Mouse (Mus musculus): ENCODE data around the gene Nudt3. TPM values are rescaled to one million over a fixed set of nuclear protein-coding genes. Genes with fewer than 3 reads are reported as not detected.
A peak's percentile ranks its signal among the peaks of the same experiment; 100 is the strongest.

Gene Nudt3
- polyA plus RNA-seq, 1 experiment from 2014 or later, result 23.2 TPM

DNA sequence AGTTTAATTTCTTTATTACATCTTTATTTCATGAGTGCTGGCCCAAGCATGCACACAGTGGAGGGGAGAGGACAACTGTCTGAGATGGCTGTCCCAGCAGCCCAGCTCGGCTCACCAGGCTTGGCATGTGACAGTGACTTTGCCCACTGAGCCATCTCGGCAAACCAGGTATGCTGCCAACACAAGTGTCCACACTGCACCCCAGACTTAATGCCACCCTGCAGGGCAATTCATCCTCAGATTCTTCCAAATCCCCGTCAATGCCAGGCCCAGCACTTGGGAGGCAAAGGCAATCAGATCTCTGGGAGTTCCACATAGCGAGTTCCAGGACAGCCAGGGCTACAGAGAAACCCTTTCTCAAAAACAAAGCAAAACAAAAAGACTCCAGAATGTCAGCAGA is 10.3 kb downstream of the Nudt3 start:
- Histone ChIP-seq H3K36me3 (replicated peaks) (peaks cover 18% of the 10 kb centered on the region), H3K4me1 (replicated peaks) (peaks cover 34% of the 10 kb centered on the region), H3K4me3 (replicated peaks) (no peak overlapping the region), H3K27ac (replicated peaks) (no peak overlapping the region), H3K4me2 (no peak overlapping the region), H3K9me3 (replicated peaks) (no peaks in the 10 kb centered on the region), H3K27me3 (no peaks in the 10 kb centered on the region), H3K9ac (no peak overlapping the region)
- 71% methylated on average over 4 of the region's 4 CpGs for WGBS (ENCODE audit: insufficient replicate concordance)
- ATAC-seq (ENCODE audit: insufficient read depth), result no peak

GRCm38 (mm10) chr17:27611994-27612393 is 11.3 kb downstream of the Nudt3 start:
- no peak overlapping the region for H3K4me3 ChIP-seq (replicated peaks)
- H3K27ac ChIP-seq (replicated peaks), result no peak overlapping the region
- peaks cover 13% of the 10 kb centered on the region; the same call in 1 of the 2 replicates for H3K36me3 ChIP-seq (replicated peaks)
- 61% methylated on average over 5 of the region's 5 CpGs for WGBS (ENCODE audit: insufficient replicate concordance)
- no peaks in the 10 kb centered on the region for H3K27me3 ChIP-seq
- no peak overlapping the region for H3K9ac ChIP-seq
- ATAC-seq (ENCODE audit: insufficient read depth), result no peak
- H3K9me3 ChIP-seq (replicated peaks), result no peaks in the 10 kb centered on the region
- no peak overlapping the region for H3K4me2 ChIP-seq
- H3K4me1 ChIP-seq (replicated peaks), result peaks cover 34% of the 10 kb centered on the region

DNA sequence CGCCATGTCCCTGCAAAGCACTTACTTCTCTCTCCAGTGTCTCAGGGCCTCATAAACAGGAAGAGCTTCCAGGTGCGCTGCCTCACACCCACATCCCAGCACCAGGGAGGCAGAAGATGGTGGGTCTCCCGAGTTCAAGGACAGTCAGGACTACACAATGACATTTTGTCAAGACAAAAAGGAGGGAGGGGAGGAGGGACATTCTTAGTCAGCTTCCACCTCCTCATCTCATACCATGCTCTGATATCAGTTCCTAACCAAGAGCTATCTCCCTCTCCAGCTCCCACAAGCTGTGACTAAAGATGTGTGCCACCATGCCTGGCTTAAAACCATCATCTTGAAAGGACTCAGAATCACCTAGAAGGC is 11.8 kb downstream of the Nudt3 start:
- H3K27me3 ChIP-seq, result no peaks in the 10 kb centered on the region
- no peak overlapping the region for H3K4me2 ChIP-seq
- WGBS (ENCODE audit: insufficient replicate concordance), result 33% methylated on average over 3 of the region's 3 CpGs
- no peak for ATAC-seq (ENCODE audit: insufficient read depth)
- peaks cover 34% of the 10 kb centered on the region for H3K4me1 ChIP-seq (replicated peaks)
- no peaks in the 10 kb centered on the region for H3K9me3 ChIP-seq (replicated peaks)
- no peak overlapping the region for H3K9ac ChIP-seq
- H3K36me3 ChIP-seq (replicated peaks), result peaks cover 10% of the 10 kb centered on the region; the same call in 1 of the 2 replicates
- no peak overlapping the region for H3K4me3 ChIP-seq (replicated peaks)
- H3K27ac ChIP-seq (replicated peaks), result no peak overlapping the region

GRCm38 (mm10) chr17:27610679-27611518 is 12.4 kb downstream of the Nudt3 start:
- Histone ChIP-seq H3K4me3 (replicated peaks) (no peak overlapping the region), H3K36me3 (replicated peaks) (peaks cover 10% of the 10 kb centered on the region; the same call in 1 of the 2 replicates), H3K4me1 (replicated peaks) (peaks cover 34% of the 10 kb centered on the region), H3K9ac (no peak overlapping the region), H3K9me3 (replicated peaks) (no peaks in the 10 kb centered on the region), H3K27ac (replicated peaks) (no peak overlapping the region), H3K4me2 (no peak overlapping the region), H3K27me3 (no peaks in the 10 kb centered on the region)
- ATAC-seq (ENCODE audit: insufficient read depth), result no peak
- 33% methylated on average over 10 of the region's 10 CpGs for WGBS (ENCODE audit: insufficient replicate concordance)

DNA sequence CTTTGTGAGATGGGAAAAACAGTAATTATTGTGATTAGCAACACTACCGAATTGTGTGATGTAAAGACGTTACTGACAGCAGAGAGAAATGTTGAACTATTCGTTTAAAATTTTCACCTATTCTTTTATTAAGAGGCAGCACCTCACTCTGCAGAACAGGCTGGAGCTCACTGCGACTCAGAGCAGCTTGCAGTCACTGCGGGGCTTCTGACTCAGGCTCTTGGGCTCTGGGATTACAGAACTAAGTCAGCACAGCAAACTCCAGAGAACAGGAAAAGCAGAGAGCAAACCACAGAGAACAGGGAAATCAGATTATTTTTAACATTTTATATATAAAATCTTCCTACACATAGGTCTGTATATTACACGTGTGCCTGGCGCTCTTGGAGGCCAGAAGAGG is 13.7 kb downstream of the Nudt3 start:
- Histone ChIP-seq H3K9me3 (replicated peaks) (no peaks in the 10 kb centered on the region), H3K27me3 (no peaks in the 10 kb centered on the region), H3K9ac (no peak overlapping the region), H3K4me3 (replicated peaks) (no peak overlapping the region), H3K36me3 (replicated peaks) (peaks cover 10% of the 10 kb centered on the region; the same call in 1 of the 2 replicates), H3K4me2 (no peak overlapping the region), H3K4me1 (replicated peaks) (peaks cover 40% of the 10 kb centered on the region), H3K27ac (replicated peaks) (no peak overlapping the region)
- 79% methylated on average over 7 of the region's 7 CpGs for WGBS (ENCODE audit: insufficient replicate concordance)
- no peak for ATAC-seq (ENCODE audit: insufficient read depth)

DNA sequence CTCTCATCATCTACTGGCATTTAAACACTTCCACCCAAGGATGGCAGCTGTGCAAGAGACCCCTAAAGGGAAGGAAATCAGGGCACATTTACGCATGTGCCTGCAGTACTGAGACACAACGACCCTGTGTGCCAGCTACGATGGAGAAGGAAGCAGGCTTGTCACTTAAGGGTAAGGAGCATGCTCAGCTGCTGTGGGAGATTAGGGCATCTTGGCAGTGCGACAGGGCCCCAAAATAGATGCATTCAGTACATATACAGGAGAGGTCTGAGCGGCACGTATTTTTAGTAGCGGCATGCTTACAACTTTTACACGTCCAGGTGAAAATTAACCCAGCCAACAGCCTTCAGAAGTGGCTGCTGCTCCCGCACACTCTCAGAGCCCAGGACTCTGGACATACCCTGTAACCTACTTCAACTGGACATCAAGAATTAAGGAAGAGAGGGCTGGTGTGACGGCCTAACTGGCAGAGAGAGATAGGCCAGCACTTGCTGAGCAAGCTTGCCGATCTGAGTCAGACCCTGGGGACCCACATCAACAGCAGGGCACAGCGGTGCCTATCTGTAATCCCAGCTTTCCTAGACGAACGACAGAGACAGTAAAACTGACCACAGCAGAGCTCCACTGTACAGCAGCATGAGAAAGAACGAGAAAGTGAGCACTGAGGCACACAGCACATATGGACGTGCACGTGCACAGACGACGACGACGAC is 19.6 kb downstream of the Nudt3 start:
- Histone ChIP-seq H3K27ac (replicated peaks) (peak overlapping the region; percentile 57; the same call in 1 of the 2 replicates), H3K4me3 (replicated peaks) (no peak overlapping the region), H3K9me3 (replicated peaks) (no peaks in the 10 kb centered on the region), H3K9ac (no peak overlapping the region), H3K36me3 (replicated peaks) (peaks cover 6% of the 10 kb centered on the region; the same call in 1 of the 2 replicates), H3K4me2 (peak overlapping the region; percentile 13; the same call in 1 of the 2 replicates), H3K4me1 (replicated peaks) (peaks cover 44% of the 10 kb centered on the region), H3K27me3 (no peaks in the 10 kb centered on the region)
- WGBS (ENCODE audit: insufficient replicate concordance), result 35% methylated on average over 21 of the region's 21 CpGs
- peak; percentile 82 for ATAC-seq (ENCODE audit: insufficient read depth)

DNA sequence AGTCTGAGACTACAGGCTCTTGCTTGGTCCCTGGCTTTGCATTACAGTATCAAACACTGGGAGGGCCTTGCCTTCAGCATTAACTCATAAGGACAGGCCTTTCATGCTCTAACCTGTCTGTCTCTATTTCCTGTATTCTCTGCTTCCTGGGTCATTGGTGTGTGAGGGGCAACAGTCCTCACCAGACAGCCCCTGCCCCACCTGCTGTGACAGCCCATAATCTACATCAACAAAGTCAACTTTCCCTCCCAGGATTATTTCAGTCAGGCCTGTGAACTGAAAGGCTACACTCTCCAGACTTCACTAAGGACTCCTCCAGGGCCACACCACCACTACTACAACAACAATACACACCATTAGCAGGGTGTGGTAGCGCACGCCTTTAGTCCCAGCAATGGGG is 20.3 kb downstream of the Nudt3 start:
- H3K4me3 ChIP-seq (replicated peaks), result no peak overlapping the region
- 66% methylated on average over 2 of the region's 2 CpGs for WGBS (ENCODE audit: insufficient replicate concordance)

GRCm38 (mm10) chr17:27600869-27601268 is 22.4 kb downstream of the Nudt3 start:
- H3K36me3 ChIP-seq (replicated peaks), result peaks cover 11% of the 10 kb centered on the region
- no peak overlapping the region for H3K4me3 ChIP-seq (replicated peaks)
- H3K4me1 ChIP-seq (replicated peaks), result peaks cover 44% of the 10 kb centered on the region
- H3K27me3 ChIP-seq, result no peaks in the 10 kb centered on the region
- no peak overlapping the region for H3K4me2 ChIP-seq
- H3K9me3 ChIP-seq (replicated peaks), result no peaks in the 10 kb centered on the region
- no peak for ATAC-seq (ENCODE audit: insufficient read depth)
- no peak overlapping the region for H3K9ac ChIP-seq
- no peak overlapping the region for H3K27ac ChIP-seq (replicated peaks)
- 65% methylated on average over 5 of the region's 5 CpGs for WGBS (ENCODE audit: insufficient replicate concordance)

More for the DNA sequence above, 20.3 kb downstream of the Nudt3 start:
- Histone ChIP-seq H3K27ac (replicated peaks) (no peak overlapping the region), H3K36me3 (replicated peaks) (peaks cover 2% of the 10 kb centered on the region; the same call in 1 of the 2 replicates), H3K4me1 (replicated peaks) (peaks cover 44% of the 10 kb centered on the region), H3K9ac (no peak overlapping the region), H3K27me3 (no peaks in the 10 kb centered on the region), H3K9me3 (replicated peaks) (no peaks in the 10 kb centered on the region), H3K4me2 (no peak overlapping the region)
- no peak for ATAC-seq (ENCODE audit: insufficient read depth)

DNA sequence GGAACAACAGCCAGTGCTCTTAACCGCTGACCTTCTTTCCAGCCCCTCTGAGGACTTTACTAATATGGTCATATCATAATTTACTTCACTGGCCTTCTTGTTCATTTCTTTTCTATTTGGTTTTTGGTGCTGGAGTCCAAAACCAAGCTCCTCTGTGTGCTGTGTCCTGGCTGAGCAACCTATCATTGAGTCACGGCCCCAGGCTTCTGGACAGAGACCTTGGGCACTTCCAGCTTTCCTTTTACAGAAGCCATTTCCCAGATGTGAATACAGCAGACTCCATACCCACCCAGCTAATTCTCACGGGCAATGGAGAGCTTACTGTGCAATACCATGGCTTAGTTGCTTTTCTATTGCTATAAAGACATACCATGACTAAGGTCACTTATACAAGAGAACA is 23.0 kb downstream of the Nudt3 start:
- H3K9ac ChIP-seq, result no peak overlapping the region
- H3K9me3 ChIP-seq (replicated peaks), result no peaks in the 10 kb centered on the region
- no peak overlapping the region for H3K4me2 ChIP-seq
- H3K36me3 ChIP-seq (replicated peaks), result peaks cover 17% of the 10 kb centered on the region
- H3K27ac ChIP-seq (replicated peaks), result no peak overlapping the region
- H3K27me3 ChIP-seq, result no peaks in the 10 kb centered on the region
- H3K4me3 ChIP-seq (replicated peaks), result no peak overlapping the region
- peaks cover 42% of the 10 kb centered on the region for H3K4me1 ChIP-seq (replicated peaks)
- ATAC-seq (ENCODE audit: insufficient read depth), result no peak
- 71% methylated on average over 3 of the region's 3 CpGs for WGBS (ENCODE audit: insufficient replicate concordance)

DNA sequence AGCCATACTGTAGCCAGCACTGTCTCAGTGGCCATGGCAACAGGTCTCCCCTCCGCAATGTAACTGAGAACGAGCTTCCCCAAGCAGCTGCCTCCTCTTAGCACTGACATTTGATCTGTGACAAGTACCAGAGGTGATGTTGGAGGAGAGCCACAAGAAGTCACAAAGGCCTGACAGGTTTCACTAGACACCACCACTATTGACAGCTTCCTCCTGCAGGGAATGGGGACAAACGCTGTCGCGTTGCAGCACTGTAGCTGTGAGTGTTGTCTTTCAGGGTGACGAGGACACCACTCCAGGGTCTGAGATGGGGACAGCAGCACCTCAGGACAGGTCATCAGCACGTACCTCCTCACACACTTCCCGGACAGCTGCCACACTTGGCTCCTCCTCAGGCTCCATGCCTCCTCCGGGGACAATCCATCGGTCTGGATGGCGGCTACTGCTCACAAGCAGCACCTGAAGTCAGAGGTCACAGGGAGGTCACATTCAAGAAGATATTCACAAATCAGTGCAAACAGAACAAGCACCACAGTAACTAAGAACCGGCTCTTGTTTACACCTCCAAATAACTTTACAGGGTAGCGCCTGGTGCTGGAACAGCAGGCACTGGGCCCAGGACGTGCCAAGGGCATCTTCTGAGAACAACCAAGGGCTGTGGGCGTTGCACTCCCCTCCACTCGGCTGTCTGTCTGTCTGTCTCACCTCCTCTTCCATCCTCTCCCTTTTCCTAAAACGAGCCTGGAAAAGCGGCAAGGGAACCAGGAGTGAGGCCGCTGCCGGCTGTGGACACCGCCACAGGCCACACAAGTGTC is 26.7 kb downstream of the Nudt3 start:
- no peak overlapping the region for H3K9ac ChIP-seq
- H3K36me3 ChIP-seq (replicated peaks), result peaks cover 39% of the 10 kb centered on the region
- H3K4me2 ChIP-seq, result no peak overlapping the region

More for the DNA sequence above, 26.7 kb downstream of the Nudt3 start:
- H3K4me3 ChIP-seq (replicated peaks), result no peak overlapping the region
- no peak for ATAC-seq (ENCODE audit: insufficient read depth)
- peaks cover 13% of the 10 kb centered on the region for H3K4me1 ChIP-seq (replicated peaks)
- no peaks in the 10 kb centered on the region for H3K9me3 ChIP-seq (replicated peaks)
- H3K27me3 ChIP-seq, result no peaks in the 10 kb centered on the region
- no peak overlapping the region for H3K27ac ChIP-seq (replicated peaks)
- 78% methylated on average over 21 of the region's 21 CpGs for WGBS (ENCODE audit: insufficient replicate concordance)

Measured in liver, embryonic 15.5 days (tissue).